Mouse (Mus musculus) kidney, embryonic 16.5 days (tissue): ENCODE measurements around the gene Olah. TPM values are rescaled to one million over a fixed set of nuclear protein-coding genes. Genes with fewer than 3 reads are reported as not detected.
A peak's percentile ranks its signal among the peaks of the same experiment; 100 is the strongest.

Experiments used
- ATAC-seq: fragments of 200-750 bp; cut with Nextera tagmentation; 2 replicates; pipeline ENCODE4 v1.8.0; 2017; ENCODE audit warnings: moderate TSS enrichment; ENCODE audit not compliant: low FRiP score, low TSS enrichment
- H3K27ac ChIP-seq: fragments of 300-500 bp; sonication (generic); 2 replicates; pipeline ENCODE4 v1.5.1; 2014; ENCODE audit warnings: low read length
- H3K27me3 ChIP-seq: fragments of 300-500 bp; sonication (generic); 2 replicates; pipeline ENCODE4 v1.6.1; 2014; ENCODE audit warnings: low read length, control low read depth, mixed read lengths; ENCODE audit not compliant: insufficient read depth
- H3K36me3 ChIP-seq: fragments of 300-500 bp; sonication (generic); 2 replicates; pipeline ENCODE4 v1.6.1; 2014; ENCODE audit warnings: low read length, control low read depth, mixed read lengths; ENCODE audit not compliant: insufficient read depth
- H3K4me1 ChIP-seq: fragments of 300-500 bp; sonication (generic); 2 replicates; pipeline ENCODE4 v1.6.1; 2014; ENCODE audit warnings: low read length, control low read depth, mixed read lengths; ENCODE audit not compliant: insufficient read depth
- H3K4me2 ChIP-seq: fragments of 300-500 bp; sonication (generic); replicated peaks from 2 replicates; pipeline ENCODE4 v1.6.1; 2014; ENCODE audit warnings: low read depth, low read length
- H3K4me3 ChIP-seq: fragments of 300-500 bp; sonication (generic); 2 replicates; pipeline ENCODE4 v1.5.1; 2014; ENCODE audit warnings: mild to moderate bottlenecking, low read length
- H3K9ac ChIP-seq: fragments of 300-500 bp; sonication (generic); replicated peaks from 2 replicates; pipeline ENCODE4 v1.6.1; 2014; ENCODE audit warnings: low read length
- H3K9me3 ChIP-seq: fragments of 300-500 bp; sonication (generic); 2 replicates; pipeline ENCODE4 v1.6.1; 2016; ENCODE audit warnings: low read length, control low read depth
- WGBS: fragments of 180-500 bp; shearing (Covaris S2); extraction: QIAGEN DNeasy Blood & Tissue Kit; methylation state at CpG from one replicate; pipeline ENCODE4 v1.1.7; 2014; 5-methylcytosine and 5-hydroxymethylcytosine counted together
- polyA plus RNA-seq: library from polyadenylated mRNA; unstranded; fragments of >200 nt; fragmentation: Nextera tagmentation; extraction: Ambion mirVana; gene quantifications from 2 replicates; pipeline ENCODE4 v1.2.1, GENCODE M21; 2015

Gene Olah
- polyA plus RNA-seq, 1 experiment from 2014 or later: not detected

GRCm38 (mm10) chr2:3420157-3420556 is 23.1 kb upstream of the Olah start:
- ATAC-seq: no peak
- 74% methylated on average over 4 of the region's 4 CpGs for WGBS
- Histone ChIP-seq H3K27me3 (peaks cover 11% of the 10 kb centered on the region), H3K9ac (no peak overlapping the region), H3K4me2 (no peak overlapping the region), H3K9me3 (no peaks in the 10 kb centered on the region), H3K27ac (no peak overlapping the region), H3K4me1 (peaks cover 12% of the 10 kb centered on the region), H3K36me3 (no peaks in the 10 kb centered on the region), H3K4me3 (no peak overlapping the region)

- Histone ChIP-seq H3K4me1 (peaks cover 6% of the 10 kb centered on the region; the same call in 1 of the 2 replicates), H3K27ac (no peak overlapping the region), H3K4me3 (peak overlapping the region; percentile 51), H3K4me2 (peak overlapping the region; percentile 67), H3K36me3 (no peaks in the 10 kb centered on the region), H3K9ac (peak overlapping the region; percentile 56), H3K9me3 (no peaks in the 10 kb centered on the region; the same call in 1 of the 2 replicates), H3K27me3 (peaks cover 11% of the 10 kb centered on the region)
- WGBS: under 1% methylated on average over 38 of the region's 38 CpGs
- peak; percentile 97 for ATAC-seq
Observed at GRCm38 (mm10) chr2:3418883-3419431, 21.9 kb upstream of the Olah start.

GRCm38 (mm10) chr2:3415676-3416075 is 18.7 kb upstream of the Olah start:
- 0 out of 2 replicates have a peak, but pooled peaks cover 2% of the 10 kb centered on the region for H3K4me1 ChIP-seq
- no peak overlapping the region for H3K27ac ChIP-seq
- ATAC-seq: no peak
- no peaks in the 10 kb centered on the region; the same call in 1 of the 2 replicates for H3K9me3 ChIP-seq
- H3K9ac ChIP-seq: no peak overlapping the region
- WGBS: 14% methylated on average over 1 of the region's 1 CpGs
- H3K36me3 ChIP-seq: no peaks in the 10 kb centered on the region
- peaks cover 11% of the 10 kb centered on the region for H3K27me3 ChIP-seq
- H3K4me2 ChIP-seq: no peak overlapping the region
- no peak overlapping the region for H3K4me3 ChIP-seq

GRCm38 (mm10) chr2:3414241-3414640 is 17.2 kb upstream of the Olah start:
- Histone ChIP-seq H3K4me2 (no peak overlapping the region), H3K4me3 (no peak overlapping the region), H3K27ac (no peak overlapping the region), H3K27me3 (peaks cover 11% of the 10 kb centered on the region), H3K36me3 (no peaks in the 10 kb centered on the region), H3K9me3 (no peaks in the 10 kb centered on the region; the same call in 1 of the 2 replicates), H3K9ac (no peak overlapping the region), H3K4me1 (0 out of 2 replicates have a peak, but pooled peaks cover 2% of the 10 kb centered on the region)
- ATAC-seq: no peak
- 43% methylated on average over 4 of the region's 4 CpGs for WGBS

GRCm38 (mm10) chr2:3407756-3408155 is 10.7 kb upstream of the Olah start:
- Histone ChIP-seq H3K9me3 (no peaks in the 10 kb centered on the region), H3K4me2 (no peak overlapping the region), H3K27me3 (no peaks in the 10 kb centered on the region), H3K4me1 (no peaks in the 10 kb centered on the region), H3K36me3 (no peaks in the 10 kb centered on the region), H3K9ac (no peak overlapping the region), H3K4me3 (no peak overlapping the region), H3K27ac (no peak overlapping the region)
- WGBS: 69% methylated on average over 7 of the region's 7 CpGs
- no peak for ATAC-seq

GRCm38 (mm10) chr2:3405981-3406380 is 9.0 kb upstream of the Olah start:
- Histone ChIP-seq H3K4me2 (no peak overlapping the region), H3K27ac (no peak overlapping the region), H3K9ac (no peak overlapping the region), H3K27me3 (no peaks in the 10 kb centered on the region), H3K9me3 (no peaks in the 10 kb centered on the region), H3K4me1 (no peaks in the 10 kb centered on the region), H3K36me3 (no peaks in the 10 kb centered on the region), H3K4me3 (no peak overlapping the region)
- 84% methylated on average over 4 of the region's 4 CpGs for WGBS
- ATAC-seq: no peak

- Histone ChIP-seq H3K27me3 (no peaks in the 10 kb centered on the region), H3K4me1 (no peaks in the 10 kb centered on the region), H3K36me3 (no peaks in the 10 kb centered on the region), H3K9ac (no peak overlapping the region), H3K27ac (no peak overlapping the region), H3K4me2 (no peak overlapping the region), H3K4me3 (no peak overlapping the region), H3K9me3 (no peaks in the 10 kb centered on the region)
- no peak for ATAC-seq
- WGBS: 75% methylated on average over 2 of the region's 2 CpGs
Observed at GRCm38 (mm10) chr2:3391945-3392344, 5.1 kb downstream of the Olah start.

- Histone ChIP-seq H3K27ac (no peak overlapping the region), H3K36me3 (no peaks in the 10 kb centered on the region), H3K4me3 (no peak overlapping the region), H3K9me3 (no peaks in the 10 kb centered on the region), H3K9ac (no peak overlapping the region), H3K4me2 (no peak overlapping the region), H3K4me1 (no peaks in the 10 kb centered on the region), H3K27me3 (no peaks in the 10 kb centered on the region)
- no peak for ATAC-seq
- 59% methylated on average over 6 of the region's 6 CpGs for WGBS
Observed at GRCm38 (mm10) chr2:3387105-3387860, 9.7 kb downstream of the Olah start.

GRCm38 (mm10) chr2:3365127-3365526 is 31.9 kb downstream of the Olah start:
- H3K27ac ChIP-seq: no peak overlapping the region
- no peaks in the 10 kb centered on the region for H3K36me3 ChIP-seq
- no peak overlapping the region for H3K4me2 ChIP-seq
- no peak for ATAC-seq
- no peaks in the 10 kb centered on the region for H3K4me1 ChIP-seq
- H3K9me3 ChIP-seq: no peaks in the 10 kb centered on the region
- WGBS: 71% methylated on average over 4 of the region's 4 CpGs
- H3K27me3 ChIP-seq: no peaks in the 10 kb centered on the region
- H3K9ac ChIP-seq: no peak overlapping the region
- no peak overlapping the region for H3K4me3 ChIP-seq

GRCm38 (mm10) chr2:3361067-3361466 is 35.9 kb downstream of the Olah start:
- H3K9ac ChIP-seq: no peak overlapping the region
- ATAC-seq: no peak
- H3K36me3 ChIP-seq: no peaks in the 10 kb centered on the region
- H3K27ac ChIP-seq: no peak overlapping the region
- H3K4me3 ChIP-seq: no peak overlapping the region
- 87% methylated on average over 3 of the region's 3 CpGs for WGBS
- H3K9me3 ChIP-seq: no peaks in the 10 kb centered on the region
- no peak overlapping the region for H3K4me2 ChIP-seq
- H3K27me3 ChIP-seq: no peaks in the 10 kb centered on the region
- H3K4me1 ChIP-seq: no peaks in the 10 kb centered on the region
